Comparison of ENCODE assay signal across 22 mouse cellular contexts in genomic region chr11:74592246-74592645, GRCm38 (mm10). TPM values are rescaled to one million over a fixed set of nuclear protein-coding genes. Genes with fewer than 3 reads are reported as not detected.
DNase-seq lines count a peak whose midpoint lies in the region; TF ChIP-seq lines count a peak whose summit lies in the region.
"Had no signal": no experiment of that assay in that cellular context is flagged by ENCODE, and none has a peak within 500 bp of the region (broad histone marks: within the 10 kb centered on the region; RNA-seq: fewer than 3 reads in every experiment).

No protein-coding gene starts in this region.

- no peak for TF ChIP-seq CTCF in lung, adult 2 months (IDR thresholded peaks at IDR 0.05; ENCODE audit: insufficient read depth, low read length)
- TF ChIP-seq CTCF in layer of hippocampus, adult 2 months (conservative IDR thresholded peaks at IDR 0.05), result no peak

- no peak for TF ChIP-seq POLR2A in lung, adult 2 months (IDR thresholded peaks at IDR 0.05; ENCODE audit: borderline replicate concordance, extremely low read depth, low read depth, low read length)

- peak; percentile 59 to 60 for DNase-seq in cerebellum, postnatal 10 days
- DNase-seq in cerebellum, adult 11 months, result no peak
- DNase-seq in kidney, postnatal 14 days, result peak; percentile 48
- no peak for DNase-seq in kidney, postnatal 25 days
- peak; percentile 73 for DNase-seq in lung, postnatal 10 days
- DNase-seq in lung, adult 2 months, result no peak
- no peak for DNase-seq in layer of hippocampus, adult 2 months (ENCODE audit: low spot score in 2 of 2)
- DNase-seq: adrenal gland, postnatal 14 days; B cell, adult 2 months; kidney, adult 8-10 months; right cerebral cortex, adult 18-20 months; right cerebral cortex, postnatal 4 days; thymus, postnatal 14 days had no signal

- H3K4me3 ChIP-seq in lung, adult 2 months (replicated peaks; ENCODE audit: extremely low read depth, low read depth, low read length), result no peak overlapping the region
- H3K4me3 ChIP-seq in layer of hippocampus, adult 2 months, result no peak overlapping the region
- H3K4me3 ChIP-seq: forebrain, embryonic 13.5 days; heart, embryonic 13.5 days; hindbrain, embryonic 15.5 days; left cerebral cortex, adult 2 months; liver, embryonic 15.5 days; midbrain, embryonic 12.5 days; neural tube, embryonic 15.5 days had no signal

- no peaks in the 10 kb centered on the region for H3K4me1 ChIP-seq in lung, adult 2 months (ENCODE audit: control insufficient read depth, insufficient read depth, low read length)

- H3K27ac ChIP-seq in layer of hippocampus, adult 2 months, result no peak overlapping the region
- H3K27ac ChIP-seq: forebrain, embryonic 13.5 days; heart, embryonic 13.5 days; hindbrain, embryonic 15.5 days; left cerebral cortex, adult 2 months; liver, embryonic 15.5 days; midbrain, embryonic 12.5 days; neural tube, embryonic 15.5 days had no signal

- WGBS in lung, adult 2 months, result 69% methylated on average over 3 of the region's 3 CpGs

RNA-seq across cellular contexts. Expression of gene Rap1gap2, which starts 18.5 kb away (rescaled TPM):
- 7.0 and 8.9 TPM in 2 replicates for polyA plus RNA-seq in lung, adult 2 months (2012; rRNA removed)
- total RNA-seq in layer of hippocampus, adult 2 months (2021), result 100 to 1,000 TPM; 129 to 135 TPM

RNA-seq across cellular contexts. Expression of gene Ccdc92b, which starts 27.2 kb away (rescaled TPM):
- 0.51 TPM in 2 replicates for polyA plus RNA-seq in lung, adult 2 months (2012; rRNA removed)
- 10 to 100 TPM; 21.5 to 23.9 TPM for total RNA-seq in layer of hippocampus, adult 2 months (2021)
- total RNA-seq: CH12.LX had no signal
- polyA plus RNA-seq: G1E had no signal

RNA-seq across cellular contexts. Expression of gene Cluh, which starts 57.0 kb away (rescaled TPM):
- 28.9 and 36.2 TPM in 2 replicates for polyA plus RNA-seq in lung, adult 2 months (2012; rRNA removed)
- 10 to 100 TPM; 71.2 to 74.0 TPM for total RNA-seq in layer of hippocampus, adult 2 months (2021)

Comparison
In these comparisons a context has a peak if more than half of its experiments do, and no peak if none do; other contexts are left out.
1. DNase-seq: peak in cerebellum, postnatal 10 days (2 of 2), kidney, postnatal 14 days (single experiment) and lung, postnatal 10 days (single experiment); none in cerebellum, adult 11 months (single experiment), kidney, postnatal 25 days (0 of 2), lung, adult 2 months (single experiment) and layer of hippocampus, adult 2 months (0 of 2).